ENCODE assay signal across 22 mouse cellular contexts in the genomic region with DNA sequence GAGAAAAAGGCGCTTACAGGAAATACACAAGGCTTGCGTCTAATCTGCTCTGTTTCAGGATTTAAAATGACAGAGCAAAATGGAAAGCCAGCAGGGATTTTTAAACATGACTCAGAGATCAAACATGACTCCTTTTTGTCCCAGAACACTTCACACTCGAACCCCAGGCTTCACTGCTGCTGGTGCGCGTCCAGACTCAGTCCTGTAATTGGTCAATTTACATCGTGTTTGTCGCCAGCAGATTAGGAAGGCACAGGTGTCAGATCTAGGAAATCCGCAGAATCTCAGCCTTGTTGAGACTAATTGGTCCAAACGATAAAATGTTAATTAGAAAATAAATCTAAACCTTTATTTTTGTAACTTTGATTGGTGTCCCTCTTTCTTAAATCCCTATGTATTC.
DNase-seq lines count a peak whose midpoint lies in the region; ATAC-seq and TF ChIP-seq lines count a peak whose summit lies in the region.
"Had no signal": no experiment of that assay in that cellular context is flagged by ENCODE, and none has a peak within 500 bp of the region (broad histone marks: within the 10 kb centered on the region; RNA-seq: fewer than 3 reads in every experiment).

No protein-coding gene starts in this region.

- H3K27ac ChIP-seq in forebrain, embryonic 12.5 days, result peak overlapping the region; percentile 46; the same call in 1 of the 2 replicates
- H3K27ac ChIP-seq in forebrain, embryonic 15.5 days (replicated peaks), result no peak overlapping the region
- no peak overlapping the region for H3K27ac ChIP-seq in kidney, adult 2 months (ENCODE audit: insufficient read depth, low read depth, low read length)
- no peak overlapping the region for H3K27ac ChIP-seq in forebrain, postnatal 0 days (ENCODE audit: low read depth, low read length)
- no peak overlapping the region for H3K27ac ChIP-seq in intestine, postnatal 0 days (ENCODE audit: low read depth, low read length)
- H3K27ac ChIP-seq: heart, embryonic 15.5 days; hindbrain, embryonic 15.5 days; intestine, embryonic 15.5 days; limb, embryonic 13.5 days; liver, embryonic 12.5 days; stomach, embryonic 15.5 days had no signal

- no peak overlapping the region for H3K9ac ChIP-seq in forebrain, embryonic 12.5 days
- H3K9ac ChIP-seq in forebrain, embryonic 15.5 days (replicated peaks), result no peak overlapping the region
- no peak overlapping the region for H3K9ac ChIP-seq in forebrain, postnatal 0 days
- no peak overlapping the region for H3K9ac ChIP-seq in intestine, postnatal 0 days (ENCODE audit: low read depth, low read length)
- H3K9ac ChIP-seq: heart, embryonic 15.5 days; hindbrain, embryonic 15.5 days; intestine, embryonic 15.5 days; limb, embryonic 13.5 days; liver, embryonic 12.5 days; stomach, embryonic 15.5 days had no signal

- no peak for TF ChIP-seq CTCF in kidney, adult 2 months (conservative IDR thresholded peaks at IDR 0.05; ENCODE audit: insufficient read depth, insufficient read length, low read depth, low read length)
- TF ChIP-seq CTCF in forebrain, postnatal 0 days (IDR thresholded peaks at IDR 0.05; ENCODE audit: low read depth), result no peak
- TF ChIP-seq CTCF in intestine, postnatal 0 days (IDR thresholded peaks at IDR 0.05; ENCODE audit: low read depth), result no peak

- no peaks in the 10 kb centered on the region for H3K36me3 ChIP-seq in forebrain, embryonic 12.5 days (replicated peaks)
- H3K36me3 ChIP-seq in forebrain, embryonic 15.5 days, result no peaks in the 10 kb centered on the region
- H3K36me3 ChIP-seq in kidney, adult 2 months (ENCODE audit: control insufficient read depth, insufficient read depth, low read length), result no peaks in the 10 kb centered on the region
- no peaks in the 10 kb centered on the region for H3K36me3 ChIP-seq in forebrain, postnatal 0 days (ENCODE audit: insufficient read depth)
- H3K36me3 ChIP-seq in intestine, postnatal 0 days (ENCODE audit: control insufficient read depth, insufficient read depth), result no peaks in the 10 kb centered on the region
- H3K36me3 ChIP-seq: heart, embryonic 15.5 days; hindbrain, embryonic 15.5 days; intestine, embryonic 15.5 days; limb, embryonic 13.5 days; liver, embryonic 12.5 days; stomach, embryonic 15.5 days had no signal

- DNase-seq in kidney, adult 2 months, result peak; percentile 4
- no peak for DNase-seq in kidney, postnatal 25 days
- peak; percentile 32 for DNase-seq in Muller cell, postnatal 12 days (ENCODE audit: inconsistent ontology term)
- DNase-seq in forebrain, postnatal 0 days, result no peak
- DNase-seq in ovary, adult 18-20 months (ENCODE audit: low spot score), result no peak
- DNase-seq: adrenal gland, postnatal 36 days; cerebellum, adult 11 months; cerebellum, adult 9-11 months; heart, postnatal 4 days; kidney, postnatal 36 days; lung, adult 18-20 months; lung, postnatal 14 days had no signal

- WGBS in forebrain, embryonic 12.5 days, result 14% methylated on average over 9 of the region's 9 CpGs
- WGBS in forebrain, embryonic 15.5 days, result 12% methylated on average over 9 of the region's 9 CpGs
- WGBS in kidney, adult 2 months, result 73% methylated on average over 9 of the region's 9 CpGs
- WGBS in forebrain, postnatal 0 days, result 20% methylated on average over 9 of the region's 9 CpGs
- WGBS in intestine, postnatal 0 days, result 62% methylated on average over 9 of the region's 9 CpGs

- no peak for TF ChIP-seq POLR2A in kidney, adult 2 months (IDR thresholded peaks at IDR 0.05; ENCODE audit: low read depth, low read length)

- H3K4me1 ChIP-seq in forebrain, embryonic 12.5 days, result peaks cover 40% of the 10 kb centered on the region
- H3K4me1 ChIP-seq in forebrain, embryonic 15.5 days, result peaks cover 40% of the 10 kb centered on the region
- no peaks in the 10 kb centered on the region for H3K4me1 ChIP-seq in kidney, adult 2 months (ENCODE audit: control insufficient read depth, insufficient read depth, low read length)
- H3K4me1 ChIP-seq in forebrain, postnatal 0 days (ENCODE audit: insufficient read depth), result peaks cover 8% of the 10 kb centered on the region; the same call in 1 of the 2 replicates
- 0 out of 2 replicates have a peak, but pooled peaks cover 2% of the 10 kb centered on the region for H3K4me1 ChIP-seq in intestine, postnatal 0 days (replicated peaks; ENCODE audit: control insufficient read depth, insufficient read depth, low read length)

- H3K27me3 ChIP-seq in forebrain, embryonic 12.5 days, result peaks cover 11% of the 10 kb centered on the region
- H3K27me3 ChIP-seq in forebrain, embryonic 15.5 days, result no peaks in the 10 kb centered on the region
- H3K27me3 ChIP-seq in kidney, adult 2 months (replicated peaks; ENCODE audit: control insufficient read depth, insufficient read depth, low read length), result no peaks in the 10 kb centered on the region
- no peaks in the 10 kb centered on the region for H3K27me3 ChIP-seq in forebrain, postnatal 0 days (ENCODE audit: insufficient read depth, low read length)
- H3K27me3 ChIP-seq in intestine, postnatal 0 days (replicated peaks; ENCODE audit: control insufficient read depth, insufficient read depth, low read length), result no peaks in the 10 kb centered on the region
- H3K27me3 ChIP-seq: heart, embryonic 15.5 days; hindbrain, embryonic 15.5 days; intestine, embryonic 15.5 days; Patski; stomach, embryonic 15.5 days had no signal

- no peak for ATAC-seq in forebrain, embryonic 12.5 days (ENCODE audit: low FRiP score)
- ATAC-seq in forebrain, embryonic 15.5 days (replicated peaks), result no peak
- ATAC-seq in forebrain, postnatal 0 days, result peak; percentile 18; the same call in 1 of the 2 replicates
- no peak for ATAC-seq in intestine, postnatal 0 days
- ATAC-seq: intestine, embryonic 15.5 days; liver, embryonic 12.5 days; Patski had no signal

- H3K9me3 ChIP-seq in forebrain, embryonic 12.5 days, result no peaks in the 10 kb centered on the region
- no peaks in the 10 kb centered on the region for H3K9me3 ChIP-seq in forebrain, embryonic 15.5 days
- no peaks in the 10 kb centered on the region for H3K9me3 ChIP-seq in forebrain, postnatal 0 days (ENCODE audit: low read length)
- no peaks in the 10 kb centered on the region for H3K9me3 ChIP-seq in intestine, postnatal 0 days (ENCODE audit: control insufficient read depth)
- H3K9me3 ChIP-seq: heart, embryonic 15.5 days; hindbrain, embryonic 15.5 days; intestine, embryonic 15.5 days; limb, embryonic 13.5 days; liver, embryonic 12.5 days; stomach, embryonic 15.5 days had no signal

- H3K4me3 ChIP-seq in forebrain, embryonic 12.5 days (replicated peaks), result no peak overlapping the region
- no peak overlapping the region for H3K4me3 ChIP-seq in forebrain, embryonic 15.5 days
- no peak overlapping the region for H3K4me3 ChIP-seq in kidney, adult 2 months (ENCODE audit: insufficient read depth, low read depth, low read length)
- no peak overlapping the region for H3K4me3 ChIP-seq in forebrain, postnatal 0 days (ENCODE audit: low read depth, low read length)
- no peak overlapping the region for H3K4me3 ChIP-seq in intestine, postnatal 0 days (ENCODE audit: low read depth, low read length)
- H3K4me3 ChIP-seq: heart, embryonic 15.5 days; hindbrain, embryonic 15.5 days; intestine, embryonic 15.5 days; limb, embryonic 13.5 days; liver, embryonic 12.5 days; stomach, embryonic 15.5 days had no signal

- H3K4me2 ChIP-seq in forebrain, embryonic 12.5 days, result no peak overlapping the region
- no peak overlapping the region for H3K4me2 ChIP-seq in forebrain, embryonic 15.5 days (replicated peaks)
- H3K4me2 ChIP-seq in forebrain, postnatal 0 days (ENCODE audit: low read depth), result no peak overlapping the region
- no peak overlapping the region for H3K4me2 ChIP-seq in intestine, postnatal 0 days (replicated peaks; ENCODE audit: low read depth)
- H3K4me2 ChIP-seq: intestine, embryonic 15.5 days; liver, embryonic 12.5 days; stomach, embryonic 15.5 days had no signal

Comparison
In these comparisons a context has a peak if more than half of its experiments do, and no peak if none do; other contexts are left out.
1. DNase-seq: peak in kidney, adult 2 months (single experiment) and Muller cell, postnatal 12 days (single experiment); none in kidney, postnatal 25 days (0 of 2), forebrain, postnatal 0 days (single experiment) and ovary, adult 18-20 months (single experiment).